Mouse (Mus musculus) limb, embryonic 11.5 days (tissue): ENCODE results near the gene Ccdc146. TPM values are rescaled to one million over a fixed set of nuclear protein-coding genes. Genes with fewer than 3 reads are reported as not detected.
A peak's percentile ranks its signal among the peaks of the same experiment; 100 is the strongest.

ENCODE experiments used
- ATAC-seq: fragments of 200-750 bp; cut with Nextera tagmentation; 2 replicates; pipeline ENCODE4 v1.8.0; 2017; ENCODE audit warnings: low read depth; ENCODE audit not compliant: insufficient number of reproducible peaks, low FRiP score, low TSS enrichment
- DNase-seq: peaks from one replicate; pipeline ENCODE4 v3.0.0-alpha.2; 2015; ENCODE audit warnings: low spot score
- H3K27ac ChIP-seq: fragments of 300-500 bp; sonication (generic); replicated peaks from 2 replicates; pipeline ENCODE4 v1.5.1; 2014; ENCODE audit warnings: low read depth, mild to moderate bottlenecking, low read length
- H3K27me3 ChIP-seq: fragments of 300-500 bp; sonication (generic); 2 replicates; pipeline ENCODE4 v1.6.1; 2014; ENCODE audit warnings: mild to moderate bottlenecking, low read length, mixed read lengths; ENCODE audit not compliant: control insufficient read depth, insufficient read depth
- H3K36me3 ChIP-seq: fragments of 300-500 bp; sonication (generic); 2 replicates; pipeline ENCODE4 v1.6.1; 2014; ENCODE audit warnings: mild to moderate bottlenecking, low read length, moderate library complexity, mixed read lengths; ENCODE audit not compliant: control insufficient read depth, insufficient read depth
- H3K4me1 ChIP-seq: fragments of 300-500 bp; sonication (generic); 2 replicates; pipeline ENCODE4 v1.6.1; 2014; ENCODE audit warnings: low read length, mixed read lengths; ENCODE audit not compliant: control insufficient read depth, insufficient read depth
- H3K4me2 ChIP-seq: fragments of 300-500 bp; sonication (generic); 2 replicates; pipeline ENCODE4 v1.6.1; 2014; ENCODE audit warnings: low read depth, mild to moderate bottlenecking, moderate library complexity; ENCODE audit not compliant: severe bottlenecking
- H3K4me3 ChIP-seq: fragments of 300-500 bp; sonication (generic); 2 replicates; pipeline ENCODE4 v1.5.1; 2014; ENCODE audit warnings: low read depth, low read length
- H3K9ac ChIP-seq: fragments of 300-500 bp; sonication (generic); 2 replicates; pipeline ENCODE4 v1.6.1; 2014; ENCODE audit warnings: mild to moderate bottlenecking, low read length
- H3K9me3 ChIP-seq: fragments of 300-500 bp; sonication (generic); 2 replicates; pipeline ENCODE4 v1.6.1; 2016; ENCODE audit warnings: low read length; ENCODE audit not compliant: control insufficient read depth
- WGBS: fragments of 180-500 bp; shearing (Covaris S2); extraction: QIAGEN DNeasy Blood & Tissue Kit; methylation state at CpG from one replicate; pipeline ENCODE4 v1.1.7; 2014; 5-methylcytosine and 5-hydroxymethylcytosine counted together
- polyA plus RNA-seq: library from polyadenylated mRNA; unstranded; fragments of >200 nt; fragmentation: Nextera tagmentation; extraction: Ambion mirVana; gene quantifications from 2 replicates; pipeline ENCODE4 v1.2.1, GENCODE M21; 2014

Gene Ccdc146
- not detected in 2 replicates for polyA plus RNA-seq

- DNase-seq (peak; percentile 92), ATAC-seq (peak; percentile 100)
- Histone ChIP-seq H3K4me2 (peak within 1 kb of the TSS; percentile 93), H3K27ac (no peak within 1 kb of the TSS), H3K9ac (peak within 1 kb of the TSS; percentile 62), H3K27me3 (no peaks in the 10 kb centered on the region), H3K36me3 (no peaks in the 10 kb centered on the region), H3K9me3 (no peaks in the 10 kb centered on the region), H3K4me1 (peaks cover 2% of the 10 kb centered on the region; the same call in 1 of the 2 replicates), H3K4me3 (peak within 1 kb of the TSS; percentile 78)
- WGBS: under 1% methylated on average over 68 of the region's 68 CpGs
Observed at GRCm38 (mm10) chr5:21424614-21425602, at the start of gene Ccdc146, which contains the start of gene Fam185a. Gene Ccdc146, minus strand, starts transcription at chr5:21424677. Gene Fam185a, plus strand, starts transcription at chr5:21424958.

- 90% methylated on average over 12 of the region's 12 CpGs for WGBS
- no peak for ATAC-seq
- H3K4me1 ChIP-seq: peaks cover 2% of the 10 kb centered on the region; the same call in 1 of the 2 replicates
Observed at GRCm38 (mm10) chr5:21468100-21468499, 43.6 kb upstream of the Ccdc146 start.

GRCm38 (mm10) chr5:21467387-21467786 lies 42.9 kb upstream of the Ccdc146 start:
- 82% methylated on average over 7 of the region's 7 CpGs for WGBS
- Histone ChIP-seq H3K9ac (no peak overlapping the region), H3K9me3 (no peaks in the 10 kb centered on the region), H3K4me3 (no peak overlapping the region), H3K36me3 (no peaks in the 10 kb centered on the region), H3K27ac (no peak overlapping the region), H3K4me2 (no peak overlapping the region), H3K4me1 (peaks cover 2% of the 10 kb centered on the region; the same call in 1 of the 2 replicates), H3K27me3 (no peaks in the 10 kb centered on the region)
- DNase-seq: no peak
- ATAC-seq: no peak

More at GRCm38 (mm10) chr5:21468100-21468499, 43.6 kb upstream of the Ccdc146 start:
- Histone ChIP-seq H3K9ac (no peak overlapping the region), H3K27ac (no peak overlapping the region), H3K4me2 (no peak overlapping the region), H3K9me3 (no peaks in the 10 kb centered on the region), H3K4me3 (no peak overlapping the region), H3K36me3 (no peaks in the 10 kb centered on the region), H3K27me3 (no peaks in the 10 kb centered on the region)
- DNase-seq: no peak

- ATAC-seq: no peak
Observed at GRCm38 (mm10) chr5:21440833-21441530, 16.5 kb upstream of the Ccdc146 start.

DNA sequence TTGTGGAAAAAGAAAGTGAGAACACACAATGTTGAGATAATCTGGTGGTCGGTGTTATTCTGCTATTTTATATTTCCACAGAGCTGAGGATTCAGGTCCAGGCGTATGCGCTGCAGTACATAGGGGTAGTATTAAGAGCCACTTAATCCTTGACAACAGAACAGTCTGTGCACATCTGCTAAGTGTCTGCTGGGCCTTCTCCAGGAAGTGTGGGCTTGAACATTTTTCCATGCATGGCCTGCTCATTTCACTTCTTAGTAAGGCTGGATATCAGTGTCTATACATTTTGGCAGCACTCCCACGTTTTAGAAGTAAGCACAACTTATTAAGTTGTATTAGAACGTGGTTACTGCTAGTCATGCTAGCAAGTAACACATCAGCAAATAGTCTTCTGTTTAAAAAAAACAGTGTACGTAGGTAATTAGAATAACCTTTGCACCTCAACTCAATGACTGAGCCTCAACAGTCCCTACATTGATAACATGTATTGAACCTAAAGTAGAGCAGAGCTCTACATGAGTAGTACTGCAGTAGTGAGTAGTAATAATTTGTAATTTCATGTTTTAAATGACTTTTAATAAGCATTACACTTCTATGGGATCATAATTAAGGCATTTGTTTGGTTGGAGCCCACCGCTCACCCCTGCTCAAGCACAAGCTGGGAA lies 15.1 kb upstream of the Ccdc146 start:
- H3K27me3 ChIP-seq: no peaks in the 10 kb centered on the region
- H3K36me3 ChIP-seq: no peaks in the 10 kb centered on the region
- ATAC-seq (no peak), DNase-seq (no peak)
- no peak overlapping the region for H3K4me3 ChIP-seq
- H3K27ac ChIP-seq: no peak overlapping the region
- H3K9me3 ChIP-seq: no peaks in the 10 kb centered on the region
- H3K4me1 ChIP-seq: no peaks in the 10 kb centered on the region
- no peak overlapping the region for H3K9ac ChIP-seq
- no peak overlapping the region for H3K4me2 ChIP-seq
- WGBS: 93% methylated on average over 7 of the region's 7 CpGs

More at GRCm38 (mm10) chr5:21440833-21441530, 16.5 kb upstream of the Ccdc146 start:
- 88% methylated on average over 8 of the region's 8 CpGs for WGBS
- Histone ChIP-seq H3K9me3 (no peaks in the 10 kb centered on the region), H3K4me1 (no peaks in the 10 kb centered on the region), H3K9ac (no peak overlapping the region), H3K4me3 (no peak overlapping the region), H3K36me3 (no peaks in the 10 kb centered on the region), H3K4me2 (no peak overlapping the region), H3K27ac (no peak overlapping the region), H3K27me3 (no peaks in the 10 kb centered on the region)
- DNase-seq: no peak

DNA sequence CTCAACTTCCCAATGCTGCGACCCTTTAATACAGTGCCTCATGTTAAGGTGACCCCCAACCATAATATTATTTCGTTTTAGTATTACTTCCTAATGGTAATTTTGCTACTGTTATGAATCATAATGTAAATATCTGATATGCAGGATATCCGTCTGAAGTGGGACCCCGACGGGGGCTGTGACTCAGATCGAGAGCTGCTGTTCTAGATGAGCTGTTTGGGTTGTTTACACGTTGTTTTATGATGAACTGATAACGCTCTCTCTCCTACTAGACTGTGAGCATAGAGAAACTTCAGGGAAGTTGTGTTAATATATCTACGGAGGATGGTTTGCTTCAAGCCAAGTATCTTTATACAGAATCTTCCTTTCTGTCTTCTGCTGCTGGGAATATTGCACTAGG lies 14.0 kb upstream of the Ccdc146 start:
- Histone ChIP-seq H3K36me3 (no peaks in the 10 kb centered on the region), H3K4me3 (no peak overlapping the region), H3K27ac (no peak overlapping the region), H3K9ac (no peak overlapping the region), H3K27me3 (no peaks in the 10 kb centered on the region), H3K4me1 (no peaks in the 10 kb centered on the region), H3K4me2 (no peak overlapping the region), H3K9me3 (no peaks in the 10 kb centered on the region)
- DNase-seq (no peak), ATAC-seq (no peak)
- WGBS: 93% methylated on average over 9 of the region's 9 CpGs

DNA sequence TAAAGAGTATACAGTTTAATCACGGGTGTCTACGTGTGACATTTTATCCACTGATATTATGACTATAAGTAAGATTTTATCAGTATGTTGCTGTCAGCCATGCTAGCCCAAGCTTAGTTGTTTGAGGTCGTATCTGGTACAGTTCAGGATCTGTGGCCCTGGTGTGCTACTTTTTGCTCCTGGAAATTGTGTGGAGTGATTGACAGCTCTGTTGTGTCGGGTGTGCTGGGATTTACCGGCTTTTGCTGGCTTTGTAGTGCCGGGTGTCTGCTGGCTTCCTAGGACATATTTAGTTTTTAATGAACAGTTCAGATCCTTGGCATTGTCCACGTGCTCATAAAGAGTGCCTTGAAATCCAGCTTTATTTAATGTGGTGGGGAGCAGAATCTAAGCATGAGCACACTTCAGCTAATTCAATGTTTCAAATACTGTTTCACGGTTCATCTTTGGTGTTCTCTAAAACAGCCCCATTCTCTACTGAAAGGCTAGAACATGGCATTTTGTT lies 12.0 kb upstream of the Ccdc146 start:
- H3K4me3 ChIP-seq: no peak overlapping the region
- H3K27me3 ChIP-seq: no peaks in the 10 kb centered on the region
- no peaks in the 10 kb centered on the region for H3K9me3 ChIP-seq
- 86% methylated on average over 8 of the region's 8 CpGs for WGBS
- no peak for DNase-seq
- H3K9ac ChIP-seq: no peak overlapping the region
- H3K36me3 ChIP-seq: no peaks in the 10 kb centered on the region
- no peak for ATAC-seq
- H3K4me2 ChIP-seq: no peak overlapping the region
- no peak overlapping the region for H3K27ac ChIP-seq
- no peaks in the 10 kb centered on the region for H3K4me1 ChIP-seq
